Comparison of ENCODE assay signal across 8 mouse cellular contexts in genomic region chr13:63431857-63432191, GRCm38 (mm10).
DNase-seq lines count a peak whose midpoint lies in the region; ATAC-seq and TF ChIP-seq lines count a peak whose summit lies in the region.

No protein-coding gene starts in this region.

- no peaks in the 10 kb centered on the region for H3K36me3 ChIP-seq in megakaryocyte, embryonic 14.5 days (replicated peaks; ENCODE audit: low read length)
- no peaks in the 10 kb centered on the region for H3K36me3 ChIP-seq in forebrain, embryonic 10.5 days (replicated peaks)
- no peaks in the 10 kb centered on the region for H3K36me3 ChIP-seq in limb, embryonic 12.5 days
- H3K36me3 ChIP-seq in small intestine, adult 2 months (ENCODE audit: control insufficient read depth, insufficient read depth, low read length) = no peaks in the 10 kb centered on the region

- 21% methylated on average over 5 of the region's 5 CpGs for WGBS in forebrain, embryonic 10.5 days
- WGBS in limb, embryonic 12.5 days = 25% methylated on average over 5 of the region's 5 CpGs
- under 1% methylated on average over 5 of the region's 5 CpGs for WGBS in small intestine, adult 2 months

- TF ChIP-seq POLR2A in small intestine, adult 2 months (IDR thresholded peaks at IDR 0.05; ENCODE audit: low read depth, low read length) = no peak

- H3K9ac ChIP-seq in limb, embryonic 12.5 days (replicated peaks) = peak overlapping the region; percentile 61

- no peak for ATAC-seq in megakaryocyte, adult 5-6 weeks (ENCODE audit: poor library complexity, severe bottlenecking)
- ATAC-seq in limb, embryonic 12.5 days (ENCODE audit: insufficient number of reproducible peaks, insufficient read depth, low FRiP score, low TSS enrichment, low read depth) = no peak
- ATAC-seq in CD4-positive, CD25-positive, alpha-beta regulatory T cell, adult 4 months = no peak

- TF ChIP-seq CTCF in small intestine, adult 2 months (IDR thresholded peaks at IDR 0.05; ENCODE audit: extremely low read depth, insufficient read length, insufficient replicate concordance, low read depth, low read length) = no peak

- H3K4me2 ChIP-seq in limb, embryonic 12.5 days = peak overlapping the region; percentile 61

- H3K27me3 ChIP-seq in megakaryocyte, embryonic 14.5 days (replicated peaks) = peaks cover 7% of the 10 kb centered on the region
- H3K27me3 ChIP-seq in forebrain, embryonic 10.5 days (ENCODE audit: poor library complexity, severe bottlenecking) = no peaks in the 10 kb centered on the region
- H3K27me3 ChIP-seq in limb, embryonic 12.5 days = no peaks in the 10 kb centered on the region
- H3K27me3 ChIP-seq in small intestine, adult 2 months (ENCODE audit: control insufficient read depth, insufficient read depth, low read length) = no peaks in the 10 kb centered on the region; the same call in 1 of the 2 replicates

- no peak for DNase-seq in forebrain, embryonic 10.5 days (ENCODE audit: extremely low spot score, low spot score)
- no peak for DNase-seq in right cerebral cortex, adult 2 months (ENCODE audit: low spot score in 2 of 2)
- no peak for DNase-seq in T-cell, adult 2 months (ENCODE audit: low spot score)

- no peaks in the 10 kb centered on the region for H3K9me3 ChIP-seq in megakaryocyte, embryonic 14.5 days
- H3K9me3 ChIP-seq in forebrain, embryonic 10.5 days = no peaks in the 10 kb centered on the region
- H3K9me3 ChIP-seq in limb, embryonic 12.5 days = no peaks in the 10 kb centered on the region

- peaks cover 11% of the 10 kb centered on the region for H3K4me1 ChIP-seq in megakaryocyte, embryonic 14.5 days
- H3K4me1 ChIP-seq in forebrain, embryonic 10.5 days = peaks cover 19% of the 10 kb centered on the region
- peaks cover 8% of the 10 kb centered on the region for H3K4me1 ChIP-seq in limb, embryonic 12.5 days (replicated peaks)
- no peaks in the 10 kb centered on the region; the same call in 1 of the 2 replicates for H3K4me1 ChIP-seq in small intestine, adult 2 months (ENCODE audit: control insufficient read depth, insufficient read depth, insufficient read length, low read length)

- peak overlapping the region; percentile 95 for H3K4me3 ChIP-seq in megakaryocyte, embryonic 14.5 days (replicated peaks)
- H3K4me3 ChIP-seq in forebrain, embryonic 10.5 days = peak overlapping the region; percentile 75
- H3K4me3 ChIP-seq in limb, embryonic 12.5 days (replicated peaks) = peak overlapping the region; percentile 52
- H3K4me3 ChIP-seq in small intestine, adult 2 months (ENCODE audit: low read depth, low read length) = peak overlapping the region; percentile 98

- peak overlapping the region; percentile 99 for H3K27ac ChIP-seq in forebrain, embryonic 10.5 days
- peak overlapping the region; percentile 97 for H3K27ac ChIP-seq in limb, embryonic 12.5 days
- peak overlapping the region; percentile 95 for H3K27ac ChIP-seq in small intestine, adult 2 months (ENCODE audit: insufficient read depth, low read depth, low read length)
